Mouse (Mus musculus) limb, embryonic 10.5 days (tissue): ENCODE measurements around the gene Rassf7. TPM values are rescaled to one million over a fixed set of nuclear protein-coding genes. Genes with fewer than 3 reads are reported as not detected.
A peak's percentile ranks its signal among the peaks of the same experiment; 100 is the strongest.

Experiments
- DNase-seq: peaks from one replicate; pipeline ENCODE4 v3.0.0-alpha.2; 2017; ENCODE audit warnings: low spot score
- H3K27ac ChIP-seq: fragments of 300-500 bp; sonication (generic); 2 replicates; pipeline ENCODE4 v1.5.1; 2016; ENCODE audit warnings: mild to moderate bottlenecking
- H3K27me3 ChIP-seq: fragments of 300-500 bp; sonication (generic); 2 replicates; pipeline ENCODE4 v1.6.1; 2016; ENCODE audit warnings: low read depth, mild to moderate bottlenecking; ENCODE audit not compliant: poor library complexity, severe bottlenecking
- H3K36me3 ChIP-seq: fragments of 300-500 bp; sonication (generic); 2 replicates; pipeline ENCODE4 v1.6.1; 2016; ENCODE audit warnings: mild to moderate bottlenecking, moderate library complexity
- H3K4me1 ChIP-seq: fragments of 300-500 bp; sonication (generic); 2 replicates; pipeline ENCODE4 v1.6.1; 2016
- H3K4me3 ChIP-seq: fragments of 300-500 bp; sonication (generic); 2 replicates; pipeline ENCODE4 v1.5.1; 2016; ENCODE audit warnings: mild to moderate bottlenecking, moderate library complexity
- H3K9me3 ChIP-seq: fragments of 300-500 bp; sonication (generic); replicated peaks from 2 replicates; pipeline ENCODE4 v1.6.1; 2016; ENCODE audit warnings: mild to moderate bottlenecking
- WGBS: fragments of 180-500 bp; shearing (Covaris S2); methylation state at CpG from one replicate; pipeline ENCODE4 v1.1.7; 2016; 5-methylcytosine and 5-hydroxymethylcytosine counted together
- polyA plus RNA-seq: library from polyadenylated mRNA; unstranded; fragments of >200 nt; fragmentation: Nextera tagmentation; extraction: Ambion mirVana; gene quantifications from 2 replicates; pipeline ENCODE4 v1.2.1, GENCODE M21; 2016

Gene Rassf7
- polyA plus RNA-seq = 44.7 and 53.5 TPM in 2 replicates

GRCm38 (mm10) chr7:141215101-141215879 is at the start of gene Rassf7:
TSS of gene Rassf7 (plus strand) at chr7:141215860.
- Histone ChIP-seq H3K4me3 (peak within 1 kb of the TSS; percentile 80), H3K4me1 (peaks cover 48% of the 10 kb centered on the region), H3K27ac (peak within 1 kb of the TSS; percentile 92), H3K27me3 (no peaks in the 10 kb centered on the region), H3K36me3 (peaks cover 31% of the 10 kb centered on the region), H3K9me3 (no peaks in the 10 kb centered on the region)
- peak; percentile 96 for DNase-seq
- WGBS = under 1% methylated on average over 41 of the region's 41 CpGs

GRCm38 (mm10) chr7:141167901-141168517 is 47.7 kb upstream of the Rassf7 start:
- no peaks in the 10 kb centered on the region for H3K27me3 ChIP-seq
- H3K4me3 ChIP-seq = peak overlapping the region; percentile 54
- H3K4me1 ChIP-seq = peaks cover 26% of the 10 kb centered on the region
- H3K9me3 ChIP-seq = no peaks in the 10 kb centered on the region
- peaks cover 33% of the 10 kb centered on the region for H3K36me3 ChIP-seq
- H3K27ac ChIP-seq = peak overlapping the region; percentile 78
- no peak for DNase-seq
- 17% methylated on average over 7 of the region's 7 CpGs for WGBS

- 2% methylated on average over 22 of the region's 22 CpGs for WGBS
- H3K27ac ChIP-seq = peak overlapping the region; percentile 78
- H3K9me3 ChIP-seq = no peaks in the 10 kb centered on the region
- H3K36me3 ChIP-seq = peaks cover 28% of the 10 kb centered on the region
- H3K4me3 ChIP-seq = peak overlapping the region; percentile 54
- peak; percentile 65 for DNase-seq
- H3K4me1 ChIP-seq = peaks cover 31% of the 10 kb centered on the region
- no peaks in the 10 kb centered on the region for H3K27me3 ChIP-seq
These were observed 47.1 kb upstream of the Rassf7 start for GRCm38 (mm10) chr7:141168518-141168953.

- peaks cover 32% of the 10 kb centered on the region for H3K4me1 ChIP-seq
- H3K9me3 ChIP-seq = no peaks in the 10 kb centered on the region
- H3K36me3 ChIP-seq = peaks cover 20% of the 10 kb centered on the region
- no peak for DNase-seq
- 82% methylated on average over 1 of the region's 1 CpGs for WGBS
- H3K4me3 ChIP-seq = no peak overlapping the region
- no peaks in the 10 kb centered on the region for H3K27me3 ChIP-seq
- 0 out of 2 replicates have a peak overlapping the region, but pooled peaks have one; percentile 78 for H3K27ac ChIP-seq
These were observed 46.4 kb upstream of the Rassf7 start for GRCm38 (mm10) chr7:141169300-141169699.

- Histone ChIP-seq H3K9me3 (no peaks in the 10 kb centered on the region), H3K27ac (no peak overlapping the region), H3K27me3 (no peaks in the 10 kb centered on the region), H3K4me3 (no peak overlapping the region), H3K4me1 (peaks cover 32% of the 10 kb centered on the region), H3K36me3 (peaks cover 15% of the 10 kb centered on the region; the same call in 1 of the 2 replicates)
- DNase-seq = no peak
These were observed 45.8 kb upstream of the Rassf7 start for GRCm38 (mm10) chr7:141169866-141170265.

GRCm38 (mm10) chr7:141172116-141173006 is 43.3 kb upstream of the Rassf7 start, which contains the start of gene Rnh1:
TSS of gene Rnh1 (minus strand) at chr7:141172857.
- Histone ChIP-seq H3K27ac (peak within 1 kb of the TSS; percentile 97), H3K27me3 (no peaks in the 10 kb centered on the region; the same call in 1 of the 2 replicates), H3K36me3 (no peaks in the 10 kb centered on the region), H3K4me1 (peaks cover 31% of the 10 kb centered on the region), H3K9me3 (no peaks in the 10 kb centered on the region), H3K4me3 (peak within 1 kb of the TSS; percentile 68)
- peak; percentile 94 for DNase-seq
- 6% methylated on average over 55 of the region's 55 CpGs for WGBS

GRCm38 (mm10) chr7:141173323-141173850 is 42.3 kb upstream of the Rassf7 start:
- WGBS = 90% methylated on average over 5 of the region's 5 CpGs
- no peak for DNase-seq
- H3K4me3 ChIP-seq = peak overlapping the region; percentile 68
- peak overlapping the region; percentile 97 for H3K27ac ChIP-seq
- no peaks in the 10 kb centered on the region; the same call in 1 of the 2 replicates for H3K27me3 ChIP-seq
- H3K4me1 ChIP-seq = peaks cover 20% of the 10 kb centered on the region
- H3K9me3 ChIP-seq = no peaks in the 10 kb centered on the region
- H3K36me3 ChIP-seq = no peaks in the 10 kb centered on the region

- peaks cover 13% of the 10 kb centered on the region for H3K4me1 ChIP-seq
- H3K4me3 ChIP-seq = no peak overlapping the region
- DNase-seq = no peak
- H3K36me3 ChIP-seq = no peaks in the 10 kb centered on the region
- 90% methylated on average over 4 of the region's 4 CpGs for WGBS
- no peaks in the 10 kb centered on the region; the same call in 1 of the 2 replicates for H3K27me3 ChIP-seq
- no peaks in the 10 kb centered on the region for H3K9me3 ChIP-seq
- no peak overlapping the region for H3K27ac ChIP-seq
These were observed 40.6 kb upstream of the Rassf7 start for GRCm38 (mm10) chr7:141175068-141175467.

GRCm38 (mm10) chr7:141176173-141176572 is 39.5 kb upstream of the Rassf7 start:
- peak; percentile 94 for DNase-seq
- Histone ChIP-seq H3K9me3 (no peaks in the 10 kb centered on the region), H3K4me3 (no peak overlapping the region), H3K4me1 (peaks cover 13% of the 10 kb centered on the region), H3K27ac (no peak overlapping the region), H3K27me3 (no peaks in the 10 kb centered on the region; the same call in 1 of the 2 replicates), H3K36me3 (no peaks in the 10 kb centered on the region)
- 2% methylated on average over 8 of the region's 8 CpGs for WGBS

- H3K4me1 ChIP-seq = peaks cover 16% of the 10 kb centered on the region
- no peak overlapping the region for H3K4me3 ChIP-seq
- WGBS = 83% methylated on average over 3 of the region's 3 CpGs
- no peaks in the 10 kb centered on the region for H3K9me3 ChIP-seq
- no peak overlapping the region for H3K27ac ChIP-seq
- peaks cover 39% of the 10 kb centered on the region for H3K36me3 ChIP-seq
- no peak for DNase-seq
- no peaks in the 10 kb centered on the region for H3K27me3 ChIP-seq
These were observed 27.5 kb upstream of the Rassf7 start for GRCm38 (mm10) chr7:141188194-141188593.

- H3K4me3 ChIP-seq = no peak overlapping the region
- 94% methylated on average over 3 of the region's 3 CpGs for WGBS
These were observed 26.9 kb upstream of the Rassf7 start for GRCm38 (mm10) chr7:141188733-141189132.

GRCm38 (mm10) chr7:141190220-141190619 is 25.4 kb upstream of the Rassf7 start:
- Histone ChIP-seq H3K4me1 (peaks cover 27% of the 10 kb centered on the region), H3K36me3 (peaks cover 39% of the 10 kb centered on the region), H3K27me3 (no peaks in the 10 kb centered on the region), H3K27ac (no peak overlapping the region), H3K4me3 (no peak overlapping the region), H3K9me3 (no peaks in the 10 kb centered on the region)
- DNase-seq = no peak
- 96% methylated on average over 3 of the region's 3 CpGs for WGBS

More at GRCm38 (mm10) chr7:141188733-141189132, 26.9 kb upstream of the Rassf7 start:
- H3K36me3 ChIP-seq = peaks cover 39% of the 10 kb centered on the region
- no peaks in the 10 kb centered on the region for H3K9me3 ChIP-seq
- H3K4me1 ChIP-seq = peaks cover 19% of the 10 kb centered on the region
- H3K27me3 ChIP-seq = no peaks in the 10 kb centered on the region
- DNase-seq = no peak
- H3K27ac ChIP-seq = no peak overlapping the region
